Mouse (Mus musculus) left cerebral cortex, adult 8-10 months (tissue): ENCODE results near the gene Gzmk. TPM values are rescaled to one million over a fixed set of nuclear protein-coding genes. Genes with fewer than 3 reads are reported as not detected.

Experiments used
- DNase-seq, 2 experiments: peaks; one replicate each; pipeline ENCODE4 v3.0.0; 2022; ENCODE audit warnings: low spot score in 2 of 2
- total RNA-seq, 4 experiments: library from RNA; stranded (reverse); gene quantifications; 2 replicates each; pipeline ENCODE4 v1.2.4; 2022

The Gzmk gene
- total RNA-seq, 4 experiments from 2014 or later, result 0.25 TPM; not detected in 3

GRCm38 (mm10) chr13:113203146-113203545, 22.6 kb downstream of the Gzmk start:
- no peak for DNase-seq

DNA sequence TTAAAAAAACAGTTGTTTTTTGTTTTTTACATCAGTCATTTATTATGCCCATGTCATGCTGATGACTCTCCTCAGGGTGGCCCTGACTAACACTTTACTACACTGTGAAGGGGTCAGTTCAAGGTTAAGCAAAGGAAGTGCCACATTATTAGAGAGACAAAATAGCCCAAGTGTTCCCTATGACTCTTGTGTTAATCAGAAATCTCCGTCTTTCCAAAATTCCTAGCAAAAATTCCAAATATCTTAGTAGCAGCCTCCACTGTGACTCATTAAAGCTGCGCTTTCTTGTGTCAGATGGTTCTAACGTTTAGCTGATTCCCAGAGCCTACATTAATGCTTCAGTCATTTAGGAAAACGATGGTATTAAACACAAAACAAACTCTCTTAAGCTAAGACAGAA, 23.5 kb downstream of the Gzmk start:
- DNase-seq, result no peak

GRCm38 (mm10) chr13:113201631-113202030, 24.1 kb downstream of the Gzmk start:
- no peak for DNase-seq

DNA sequence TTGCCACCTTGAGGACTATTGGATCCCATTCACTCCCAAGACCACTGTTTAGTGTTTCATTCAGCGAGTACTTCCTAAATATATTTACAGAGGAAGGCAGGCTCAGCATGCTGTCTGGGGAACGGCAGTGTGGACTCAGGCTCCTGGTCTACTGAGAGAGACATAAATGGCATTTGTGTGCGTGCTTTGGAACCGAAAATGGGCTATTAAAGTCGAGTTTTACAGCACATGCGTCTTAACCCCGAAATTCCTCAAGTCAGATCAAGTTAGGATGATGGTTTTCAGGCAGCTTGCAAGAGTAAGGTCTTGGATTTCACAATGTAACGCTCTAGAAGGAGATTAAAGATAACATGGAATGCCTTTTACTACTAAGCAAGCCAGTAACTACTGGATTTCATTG, 25.0 kb downstream of the Gzmk start:
- no peak for DNase-seq

- no peak for DNase-seq
Measured at GRCm38 (mm10) chr13:113199331-113199730, 26.4 kb downstream of the Gzmk start.

DNA sequence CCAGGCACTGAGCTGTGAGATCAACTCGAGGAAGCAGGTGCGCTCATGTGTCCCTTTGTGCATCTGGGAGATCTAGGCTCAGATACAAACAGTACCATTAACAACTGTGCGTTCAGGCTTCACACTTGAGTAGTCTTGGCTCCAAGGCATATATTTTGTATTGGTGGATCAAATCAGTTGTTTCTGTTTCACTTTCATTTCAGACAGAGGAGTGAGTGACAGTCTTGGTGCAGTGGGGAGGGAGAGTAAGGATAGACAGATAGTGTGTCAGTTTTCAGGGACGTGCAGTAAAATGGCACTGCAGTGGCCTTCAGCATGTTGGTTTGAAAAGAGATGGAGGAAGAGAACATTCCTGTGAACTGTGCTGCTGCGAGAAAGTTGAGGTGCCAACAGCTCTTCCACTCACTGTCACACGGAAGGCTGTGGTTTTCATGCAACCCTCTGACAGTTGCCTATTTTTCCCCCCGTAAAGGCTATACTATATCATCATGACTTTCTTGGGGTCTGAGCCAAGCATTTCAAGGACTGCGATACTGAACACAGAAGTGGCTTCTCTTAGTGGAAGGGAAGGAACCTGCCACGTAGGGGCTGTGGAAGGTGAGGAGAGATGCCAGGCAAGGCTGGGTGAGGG, 27.7 kb downstream of the Gzmk start:
- no peak for DNase-seq

GRCm38 (mm10) chr13:113196808-113197674, 28.7 kb downstream of the Gzmk start:
- DNase-seq, result no peak

GRCm38 (mm10) chr13:113183720-113184119, 42.0 kb downstream of the Gzmk start:
- no peak for DNase-seq

DNA sequence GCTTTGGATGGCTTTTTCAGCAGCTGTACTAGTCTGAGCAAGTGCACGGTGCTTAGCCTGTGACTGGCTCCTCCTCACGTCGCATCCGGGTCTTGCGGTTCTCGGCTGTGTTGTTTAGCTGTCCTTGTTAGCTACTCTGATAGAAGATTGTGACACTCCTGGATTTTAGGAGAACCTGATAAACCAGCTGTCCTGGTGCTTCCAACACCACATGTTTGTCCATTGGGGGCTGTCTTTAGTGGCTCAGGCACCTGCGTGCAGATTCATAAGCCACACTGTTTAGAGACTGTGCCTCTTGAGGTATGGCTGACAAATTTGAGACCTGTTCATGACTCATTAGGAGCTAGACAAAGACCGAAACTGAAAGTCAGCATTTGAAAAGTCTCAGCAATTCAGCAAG, 42.4 kb downstream of the Gzmk start:
- DNase-seq, result no peak

- DNase-seq, result peak in 1 of 2 experiments; percentile 9
Measured at GRCm38 (mm10) chr13:113174162-113174561, 51.5 kb downstream of the Gzmk start.

DNA sequence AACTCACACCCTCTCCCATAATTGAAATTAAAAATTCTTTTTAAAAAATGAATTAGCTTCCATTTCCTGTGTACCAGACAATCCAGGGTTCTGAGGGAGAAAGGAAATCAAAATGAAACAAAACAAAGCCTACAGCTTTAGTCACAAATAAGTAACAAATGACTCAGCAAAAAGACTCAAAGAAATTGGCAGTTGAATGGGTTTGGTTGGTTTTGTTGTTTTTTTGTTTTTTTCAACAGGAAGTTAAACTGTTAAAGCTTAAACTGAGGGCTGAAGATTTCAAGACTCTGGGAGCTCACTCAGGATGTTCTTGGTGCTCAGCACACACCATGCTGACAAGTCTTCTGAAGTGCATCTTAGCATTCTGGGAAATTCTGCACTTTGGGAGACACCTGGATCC, 55.5 kb downstream of the Gzmk start:
- DNase-seq, result no peak

- no peak for DNase-seq
Measured at GRCm38 (mm10) chr13:113168018-113168534, 57.6 kb downstream of the Gzmk start.

DNA sequence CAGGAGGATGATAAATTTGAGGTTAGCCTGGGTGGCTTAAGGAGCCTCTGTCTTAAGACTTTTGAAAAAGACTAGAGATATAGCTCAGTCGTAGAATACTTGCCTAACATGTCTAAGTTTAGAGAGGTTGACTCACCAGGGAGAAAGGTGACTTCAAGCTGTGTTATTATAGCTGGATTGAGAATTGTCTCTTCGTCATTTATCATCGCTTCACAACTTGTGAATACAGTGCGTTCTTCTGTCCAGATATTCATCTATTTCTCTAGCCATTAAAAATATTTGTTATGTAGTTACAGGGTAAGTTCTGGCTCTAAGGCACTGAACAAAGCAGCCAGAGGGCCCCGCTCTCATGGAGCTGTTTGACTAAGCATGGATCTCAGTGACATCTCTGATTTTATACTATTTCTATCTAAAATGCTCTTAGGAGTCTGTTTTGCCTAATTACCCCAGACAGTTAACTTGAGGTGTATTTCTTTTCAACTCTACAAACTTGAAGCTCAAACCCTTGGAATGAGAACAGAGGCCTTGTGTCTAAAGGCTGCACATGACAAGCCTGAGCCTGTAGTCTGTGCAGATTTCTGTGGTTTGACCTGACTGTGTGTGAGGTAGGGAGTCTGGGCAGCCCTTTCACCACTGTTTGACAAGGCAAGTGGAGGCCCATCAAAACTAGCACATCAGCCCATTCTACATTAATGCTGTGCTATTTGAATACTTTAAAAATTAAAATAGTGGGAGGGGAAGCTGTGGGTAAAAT, 61.3 kb downstream of the Gzmk start:
- no peak for DNase-seq

DNA sequence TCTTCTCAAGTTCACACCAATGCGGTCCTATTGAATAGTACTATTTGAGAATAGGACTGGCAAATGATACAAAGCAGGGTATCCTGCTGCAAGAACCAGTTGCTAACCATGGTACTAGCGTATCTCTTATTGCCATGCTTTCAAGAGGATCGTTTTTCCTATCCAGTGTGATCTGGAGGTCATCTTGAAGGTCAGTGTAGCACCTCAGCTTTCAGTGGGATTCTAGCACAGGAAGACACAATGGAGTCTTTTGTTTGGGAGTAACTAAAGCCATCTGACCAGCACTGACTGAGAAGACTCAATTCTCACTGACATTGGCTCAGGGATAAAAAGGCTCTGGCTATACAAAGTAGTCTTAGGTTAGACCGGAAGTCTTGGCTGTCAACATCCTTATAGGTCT, 74.2 kb downstream of the Gzmk start:
- DNase-seq, result no peak

DNA sequence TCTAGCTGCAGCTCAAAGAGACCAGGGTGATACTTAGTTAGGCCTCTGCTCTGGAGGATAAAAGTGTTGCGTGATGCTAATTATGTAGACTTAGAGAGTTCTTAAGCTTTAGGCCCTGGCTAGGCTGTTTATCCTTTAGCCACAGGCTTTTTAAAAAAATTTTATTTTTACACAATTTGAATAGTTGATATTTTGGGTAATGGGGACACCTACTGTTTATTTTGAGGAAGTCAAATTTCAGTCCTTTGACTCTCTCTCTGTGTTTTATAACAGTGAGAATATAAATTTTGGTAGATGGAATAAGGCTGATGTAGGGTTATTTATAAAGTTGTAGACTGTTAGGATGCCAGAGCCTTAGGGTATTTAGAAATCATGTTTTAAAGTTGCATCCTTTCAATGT, 86.1 kb downstream of the Gzmk start:
- DNase-seq, result no peak

DNA sequence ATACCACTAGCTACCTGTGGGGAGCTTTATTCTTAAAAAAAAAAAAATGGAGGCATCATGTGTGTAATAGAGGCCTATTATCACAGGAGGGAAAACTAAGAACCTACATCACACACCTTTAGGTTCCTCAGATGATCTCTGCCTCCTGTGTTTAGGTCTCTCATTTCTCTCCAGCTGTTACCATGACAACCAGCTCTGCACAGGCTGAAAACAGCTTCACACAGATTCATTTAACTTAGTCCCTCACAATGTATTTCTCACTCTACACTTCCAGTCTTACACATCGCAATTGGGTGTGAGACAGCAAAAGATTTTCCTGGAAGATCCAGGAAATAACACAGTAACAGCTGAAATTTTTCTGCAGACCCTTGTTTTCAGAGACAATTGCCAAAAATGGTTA, 95.7 kb downstream of the Gzmk start:
- DNase-seq, result peak in 1 of 2 experiments; percentile 17

Other genes with a start within 250 kb of the Gzmk start
- 1 to 10 TPM; 1.8 to 3.6 (median 3.1) TPM for gene Ccno, start 238.1 kb downstream of the Gzmk start, total RNA-seq
- gene Mcidas, start 232.1 kb downstream of the Gzmk start, total RNA-seq, result 1 to 10 TPM in 1 of 4 experiments, under 1 TPM in 3; 0.74 to 1.3 (median 0.86) TPM
- gene Cdc20b, start 190.8 kb downstream of the Gzmk start, total RNA-seq, result not detected
- 1 to 10 TPM; 4.3 to 8.4 (median 6.3) TPM for gene Gpx8, start 179.5 kb downstream of the Gzmk start, total RNA-seq
- gene Gzma, start 124.9 kb downstream of the Gzmk start, total RNA-seq, result not detected
- under 1 TPM in 2 of 4 experiments, not detected in 2; 0.17 to 0.53 TPM for gene Esm1, start 16.2 kb downstream of the Gzmk start, total RNA-seq
- 1 to 10 TPM; 1.7 to 2.4 (median 2.3) TPM for gene BC067074, start 67.3 kb upstream of the Gzmk start, total RNA-seq